Mouse (Mus musculus) natural killer cell, adult 2 months (primary cell): ENCODE results near the gene Umps.

Source experiments
- DNase-seq, 2 experiments: peaks; one replicate each; pipeline ENCODE4 v3.0.0; 2022; ENCODE audit warnings: low spot score in 2 of 2

The Umps gene

GRCm38 (mm10) chr16:33930785-33931184 is 36.1 kb downstream of the Umps start:
- DNase-seq, result no peak

GRCm38 (mm10) chr16:33928788-33929462 is 37.9 kb downstream of the Umps start:
- DNase-seq, result no peak

GRCm38 (mm10) chr16:33927263-33927824 is 39.5 kb downstream of the Umps start:
- no peak for DNase-seq

- no peak for DNase-seq
Observed at GRCm38 (mm10) chr16:33923758-33924157, 43.1 kb downstream of the Umps start.

- DNase-seq, result no peak
Observed at GRCm38 (mm10) chr16:33923001-33923316, 43.9 kb downstream of the Umps start.

- peak in 1 of 2 experiments; percentile 26 for DNase-seq
Observed at GRCm38 (mm10) chr16:33922111-33923000, 44.5 kb downstream of the Umps start.

GRCm38 (mm10) chr16:33921514-33921913 is 45.3 kb downstream of the Umps start:
- DNase-seq, result no peak

GRCm38 (mm10) chr16:33917926-33918325 is 48.9 kb downstream of the Umps start:
- no peak for DNase-seq

- no peak for DNase-seq
Observed at GRCm38 (mm10) chr16:33917390-33917789, 49.4 kb downstream of the Umps start.

GRCm38 (mm10) chr16:33916473-33917251 is 50.2 kb downstream of the Umps start:
- no peak for DNase-seq

- DNase-seq, result no peak
Observed at GRCm38 (mm10) chr16:33914997-33915396, 51.8 kb downstream of the Umps start.

- DNase-seq, result no peak
Observed at GRCm38 (mm10) chr16:33908239-33908638, 58.6 kb downstream of the Umps start.
